Mouse (Mus musculus) frontal cortex, postnatal 10 days (tissue): ENCODE data around the gene Ccdc97.

Source experiments
- DNase-seq, 2 experiments: peaks; one replicate each; pipeline ENCODE4 v3.0.0; 2022; ENCODE audit warnings: low spot score in 2 of 2, mixed read lengths in 1 of 2

The Ccdc97 gene

GRCm38 (mm10) chr7:25689603-25690021 lies 29.3 kb downstream of the Ccdc97 start:
- DNase-seq, result no peak

DNA sequence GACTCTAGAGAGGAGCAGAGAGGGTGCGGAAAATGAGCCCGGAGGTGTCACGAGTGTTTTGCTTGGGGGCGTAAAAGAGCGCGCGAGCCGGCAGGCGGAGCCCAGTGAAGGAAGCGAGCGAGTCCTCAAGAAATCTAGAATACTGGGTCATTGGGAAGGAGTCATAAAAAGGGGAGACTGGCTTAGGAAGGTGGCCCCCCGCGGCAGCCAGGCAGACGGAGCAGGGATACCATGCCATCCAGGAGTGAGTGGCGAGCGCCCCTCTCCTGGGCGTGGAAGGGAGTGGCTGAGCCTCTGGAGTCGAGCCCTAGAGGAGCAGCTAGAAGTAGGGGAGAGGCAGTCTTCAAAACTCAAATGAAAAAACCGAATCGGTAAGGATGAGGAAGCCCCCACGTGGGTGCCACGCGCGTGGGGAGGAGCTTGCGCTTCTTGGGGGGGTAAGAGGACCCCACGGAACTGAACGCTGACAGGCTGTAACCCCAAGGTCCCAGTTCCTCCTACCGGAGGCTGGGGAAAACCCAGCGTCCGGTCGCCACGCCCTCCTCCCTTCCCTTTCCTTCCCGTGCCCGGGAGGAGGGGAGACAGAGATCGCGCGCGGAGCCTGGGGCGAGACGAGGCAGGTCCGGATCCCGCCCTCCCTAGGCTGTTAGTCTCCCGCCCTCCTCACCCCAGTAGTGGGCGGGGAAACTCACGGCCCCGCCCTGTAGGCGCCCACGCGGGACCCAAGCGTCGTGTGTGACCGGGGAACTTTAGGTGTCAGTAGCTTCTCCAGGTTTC lies 29.9 kb downstream of the Ccdc97 start:
- no peak for DNase-seq

DNA sequence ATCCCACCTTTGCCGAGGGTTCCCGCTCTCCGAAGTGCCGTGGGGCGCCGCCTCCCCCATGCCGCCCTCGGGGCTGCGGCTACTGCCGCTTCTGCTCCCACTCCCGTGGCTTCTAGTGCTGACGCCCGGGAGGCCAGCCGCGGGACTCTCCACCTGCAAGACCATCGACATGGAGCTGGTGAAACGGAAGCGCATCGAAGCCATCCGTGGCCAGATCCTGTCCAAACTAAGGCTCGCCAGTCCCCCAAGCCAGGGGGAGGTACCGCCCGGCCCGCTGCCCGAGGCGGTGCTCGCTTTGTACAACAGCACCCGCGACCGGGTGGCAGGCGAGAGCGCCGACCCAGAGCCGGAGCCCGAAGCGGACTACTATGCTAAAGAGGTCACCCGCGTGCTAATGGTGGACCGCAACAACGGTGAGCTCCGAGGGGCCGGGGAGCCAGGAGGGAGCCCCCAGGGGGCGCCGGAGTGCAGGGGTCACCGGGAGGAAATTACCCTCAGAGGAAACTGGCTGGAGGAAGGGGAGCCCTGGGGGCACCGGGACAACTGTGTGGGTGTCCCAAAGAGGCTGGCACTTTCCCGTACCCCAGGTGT lies 31.0 kb downstream of the Ccdc97 start:
- no peak for DNase-seq

GRCm38 (mm10) chr7:25686680-25687531 lies 32.0 kb downstream of the Ccdc97 start, which contains the start of gene Tgfb1:
Gene Tgfb1 (plus strand): TSS chr7:25687002.
- DNase-seq, result no peak

- no peak for DNase-seq
These were observed 32.9 kb downstream of the Ccdc97 start for GRCm38 (mm10) chr7:25685926-25686470.

DNA sequence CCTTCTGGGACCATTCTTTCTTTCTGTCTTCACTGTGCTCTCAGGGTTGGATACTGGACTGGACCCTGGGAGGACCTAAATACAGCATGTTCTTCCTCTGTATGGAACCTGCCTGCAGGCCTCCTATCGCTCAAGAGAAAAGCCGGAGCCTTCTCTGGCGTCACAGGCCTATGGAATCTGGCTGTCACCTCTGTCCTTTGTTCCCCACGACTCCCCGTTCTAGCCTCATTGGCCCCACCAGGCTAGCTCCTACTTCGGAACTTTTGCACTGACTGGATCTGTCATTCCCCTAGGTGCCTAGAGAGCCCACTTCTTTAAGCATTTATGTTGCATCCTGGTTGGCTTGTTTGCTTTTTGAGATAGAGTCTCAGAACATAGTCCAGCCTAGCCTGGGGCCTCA lies 34.2 kb downstream of the Ccdc97 start:
- no peak for DNase-seq

GRCm38 (mm10) chr7:25683474-25684180 lies 35.3 kb downstream of the Ccdc97 start:
- DNase-seq, result no peak

GRCm38 (mm10) chr7:25681341-25682231 lies 37.3 kb downstream of the Ccdc97 start:
- DNase-seq, result no peak

GRCm38 (mm10) chr7:25680514-25681258 lies 38.2 kb downstream of the Ccdc97 start, which contains the start of gene B9d2:
Gene B9d2 (plus strand): TSS chr7:25680780.
- peak; percentile 91 to 93 for DNase-seq

- no peak for DNase-seq
These were observed 38.9 kb downstream of the Ccdc97 start for GRCm38 (mm10) chr7:25679971-25680370.

DNA sequence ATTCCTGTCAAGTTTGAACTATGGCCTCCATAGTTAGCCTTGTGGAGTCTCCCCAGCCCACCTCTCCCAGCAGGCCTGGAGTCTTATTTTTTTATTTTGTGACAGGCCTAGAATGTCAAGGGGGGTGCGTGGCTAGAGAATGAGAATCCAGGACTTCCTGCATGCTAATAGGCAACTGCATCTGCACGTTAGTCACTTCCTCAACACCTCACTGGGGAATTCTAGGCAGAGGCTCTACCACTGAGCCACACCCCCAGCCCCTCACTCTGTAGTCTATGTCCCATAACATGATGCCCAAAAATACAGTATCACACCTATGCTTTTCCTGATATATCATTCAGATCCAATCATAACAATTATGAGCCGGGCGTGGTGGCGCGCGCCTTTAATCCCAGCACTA lies 41.9 kb downstream of the Ccdc97 start:
- DNase-seq, result no peak

- DNase-seq, result peak; percentile 87 to 90
These were observed 42.7 kb downstream of the Ccdc97 start for GRCm38 (mm10) chr7:25676085-25676781.

DNA sequence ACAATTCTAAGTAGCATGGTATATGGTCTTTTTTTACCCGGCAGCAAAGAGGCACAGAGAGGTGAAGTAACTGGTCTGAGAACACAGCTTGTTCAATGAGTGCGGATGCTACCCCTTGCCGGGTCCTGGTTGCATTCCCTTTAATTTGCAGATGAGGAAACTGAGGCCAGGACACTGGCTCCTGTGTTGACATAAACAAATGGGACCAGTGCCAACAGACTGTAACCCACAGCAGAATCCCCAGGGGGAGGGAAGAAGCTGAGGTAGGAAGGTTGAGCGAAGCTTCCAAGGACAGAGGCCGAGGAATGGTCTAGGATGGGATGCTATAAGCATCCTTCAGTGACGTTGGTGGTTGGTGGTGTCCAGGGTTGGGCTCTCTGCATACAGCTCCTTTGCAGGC lies 43.5 kb downstream of the Ccdc97 start:
- DNase-seq, result no peak

DNA sequence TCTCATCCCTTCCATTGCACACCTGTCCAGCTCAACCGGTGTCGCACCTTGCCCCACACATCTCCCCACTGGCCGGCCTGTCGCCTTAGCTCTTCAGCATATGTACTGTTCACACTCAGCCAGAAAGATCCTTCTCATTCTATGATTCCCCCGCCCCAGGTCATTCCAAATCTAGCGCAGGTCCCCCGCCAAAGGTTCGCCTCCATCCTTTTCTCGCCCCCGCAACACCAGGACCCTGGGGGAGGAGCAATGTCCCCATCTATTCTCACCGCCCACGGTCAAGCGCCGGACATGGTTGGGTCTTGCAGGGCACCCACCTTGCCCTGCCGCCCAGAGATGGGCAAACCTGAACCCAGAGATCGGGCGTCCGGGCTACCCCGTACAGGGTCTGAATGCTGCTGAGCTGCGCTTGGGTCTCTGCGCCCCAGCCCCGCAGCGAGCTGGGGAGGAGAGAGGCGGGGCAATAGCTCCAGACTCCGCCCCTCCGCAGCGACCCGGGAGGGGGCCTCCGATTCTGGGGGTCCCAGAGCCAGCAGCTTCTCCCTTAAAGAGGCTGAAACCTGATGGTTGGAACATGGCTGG lies 44.1 kb downstream of the Ccdc97 start, which contains the start of gene Tmem91:
Tmem91 (minus strand) TSS at position 448 of the 582 bp plus-strand sequence.
- no peak for DNase-seq

- DNase-seq, result no peak
These were observed 44.6 kb downstream of the Ccdc97 start for GRCm38 (mm10) chr7:25674297-25674696.

DNA sequence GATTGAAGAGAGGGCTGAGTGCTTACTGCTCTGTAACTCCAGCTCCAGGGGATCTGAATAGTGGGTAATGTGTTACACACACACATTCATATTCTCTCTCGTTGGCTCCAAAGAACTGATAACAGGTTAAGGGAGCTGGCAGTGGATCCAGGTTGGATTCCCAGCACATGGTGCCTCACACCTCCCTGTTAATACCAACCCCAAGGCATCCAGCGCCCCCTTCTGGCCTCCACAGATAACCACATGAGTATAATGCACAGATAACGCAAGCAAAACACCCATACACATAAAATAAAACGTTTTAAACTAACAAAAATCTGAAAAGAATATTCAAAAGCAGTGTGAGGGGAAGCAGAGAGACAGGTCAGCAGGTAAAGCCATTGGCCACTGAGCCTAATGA lies 46.4 kb downstream of the Ccdc97 start:
- DNase-seq, result no peak

- no peak for DNase-seq
These were observed 47.2 kb downstream of the Ccdc97 start for GRCm38 (mm10) chr7:25671686-25672085.

DNA sequence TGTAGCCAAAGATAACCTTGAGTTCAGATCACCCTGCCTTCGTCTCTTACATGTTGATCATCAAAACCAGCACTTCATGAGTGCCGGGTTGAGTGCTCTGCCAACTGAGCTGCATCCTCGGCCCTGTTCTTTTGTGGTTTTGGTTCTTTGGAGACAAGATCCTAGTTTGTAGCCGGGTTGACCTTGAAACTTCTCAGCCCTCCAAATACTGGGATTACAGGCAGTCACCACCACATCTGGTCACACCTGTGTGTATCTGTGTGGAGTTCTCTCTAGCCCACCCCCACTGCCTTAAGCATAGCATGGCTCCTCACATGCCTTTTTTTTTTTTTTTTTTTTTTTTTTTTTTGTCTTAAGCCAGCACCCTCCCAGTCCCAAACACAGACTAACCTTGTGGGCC lies 48.8 kb downstream of the Ccdc97 start:
- no peak for DNase-seq

GRCm38 (mm10) chr7:25669631-25670030 lies 49.3 kb downstream of the Ccdc97 start:
- no peak for DNase-seq
